Mouse (Mus musculus): ENCODE measurements around the gene Kcnj6. TPM values are rescaled to one million over a fixed set of nuclear protein-coding genes. Genes with fewer than 3 reads are reported as not detected.

The Kcnj6 gene
- polyA plus RNA-seq, 1 experiment from 2014 or later = not detected

GRCm38 (mm10) chr16:94793041-94793440, 204.5 kb downstream of the Kcnj6 start:
- Histone ChIP-seq H3K27me3 (replicated peaks; ENCODE audit: control insufficient read depth, insufficient read depth, low read length) (no peaks in the 10 kb centered on the region), H3K4me1 (ENCODE audit: control insufficient read depth, insufficient read depth, low read length) (no peaks in the 10 kb centered on the region), H3K36me3 (ENCODE audit: control insufficient read depth, insufficient read depth, low read length) (no peaks in the 10 kb centered on the region), H3K9ac (ENCODE audit: low read depth, low read length) (no peak overlapping the region), H3K27ac (replicated peaks; ENCODE audit: low read depth, low read length) (no peak overlapping the region), H3K9me3 (ENCODE audit: control insufficient read depth, low read length) (no peaks in the 10 kb centered on the region), H3K4me3 (ENCODE audit: low read depth, low read length) (no peak overlapping the region), H3K4me2 (ENCODE audit: low read depth, low read length) (no peak overlapping the region)
- DNase-seq (ENCODE audit: low spot score) (no peak), ATAC-seq (ENCODE audit: low read depth) (no peak)
- 69% methylated on average over 7 of the region's 7 CpGs for WGBS

- no peaks in the 10 kb centered on the region for H3K4me1 ChIP-seq (ENCODE audit: control insufficient read depth, insufficient read depth, low read length)
- no peaks in the 10 kb centered on the region for H3K36me3 ChIP-seq (ENCODE audit: control insufficient read depth, insufficient read depth, low read length)
- no peak for ATAC-seq (ENCODE audit: low read depth)
- WGBS = 16% methylated on average over 6 of the region's 6 CpGs
- H3K9ac ChIP-seq (ENCODE audit: low read depth, low read length) = no peak overlapping the region
- H3K27me3 ChIP-seq (replicated peaks; ENCODE audit: control insufficient read depth, insufficient read depth, low read length) = no peaks in the 10 kb centered on the region
- no peak overlapping the region for H3K27ac ChIP-seq (replicated peaks; ENCODE audit: low read depth, low read length)
- no peaks in the 10 kb centered on the region for H3K9me3 ChIP-seq (ENCODE audit: control insufficient read depth, low read length)
- no peak overlapping the region for H3K4me2 ChIP-seq (ENCODE audit: low read depth, low read length)
- no peak for DNase-seq (ENCODE audit: low spot score)
- no peak overlapping the region for H3K4me3 ChIP-seq (ENCODE audit: low read depth, low read length)
Observed at GRCm38 (mm10) chr16:94789958-94790357, 207.5 kb downstream of the Kcnj6 start.

GRCm38 (mm10) chr16:94788716-94789115, 208.8 kb downstream of the Kcnj6 start:
- WGBS = 70% methylated on average over 7 of the region's 7 CpGs
- no peak overlapping the region for H3K9ac ChIP-seq (ENCODE audit: low read depth, low read length)
- H3K27ac ChIP-seq (replicated peaks; ENCODE audit: low read depth, low read length) = no peak overlapping the region
- H3K9me3 ChIP-seq (ENCODE audit: control insufficient read depth, low read length) = no peaks in the 10 kb centered on the region
- no peaks in the 10 kb centered on the region for H3K27me3 ChIP-seq (replicated peaks; ENCODE audit: control insufficient read depth, insufficient read depth, low read length)
- H3K36me3 ChIP-seq (ENCODE audit: control insufficient read depth, insufficient read depth, low read length) = no peaks in the 10 kb centered on the region
- peak; percentile 14 for DNase-seq (ENCODE audit: low spot score)
- no peak for ATAC-seq (ENCODE audit: low read depth)
- H3K4me1 ChIP-seq (ENCODE audit: control insufficient read depth, insufficient read depth, low read length) = no peaks in the 10 kb centered on the region
- no peak overlapping the region for H3K4me3 ChIP-seq (ENCODE audit: low read depth, low read length)
- H3K4me2 ChIP-seq (ENCODE audit: low read depth, low read length) = no peak overlapping the region

- Histone ChIP-seq H3K9me3 (ENCODE audit: control insufficient read depth, low read length) (no peaks in the 10 kb centered on the region), H3K27me3 (replicated peaks; ENCODE audit: control insufficient read depth, insufficient read depth, low read length) (no peaks in the 10 kb centered on the region), H3K9ac (ENCODE audit: low read depth, low read length) (no peak overlapping the region), H3K4me1 (ENCODE audit: control insufficient read depth, insufficient read depth, low read length) (no peaks in the 10 kb centered on the region), H3K36me3 (ENCODE audit: control insufficient read depth, insufficient read depth, low read length) (no peaks in the 10 kb centered on the region), H3K4me3 (ENCODE audit: low read depth, low read length) (no peak overlapping the region), H3K4me2 (ENCODE audit: low read depth, low read length) (no peak overlapping the region), H3K27ac (replicated peaks; ENCODE audit: low read depth, low read length) (no peak overlapping the region)
- ATAC-seq (ENCODE audit: low read depth) = no peak
- DNase-seq (ENCODE audit: low spot score) = peak; percentile 40
- WGBS = 5% methylated on average over 16 of the region's 16 CpGs
Observed at GRCm38 (mm10) chr16:94788165-94788564, 209.3 kb downstream of the Kcnj6 start.

- H3K4me2 ChIP-seq (ENCODE audit: low read depth, low read length) = no peak overlapping the region
- H3K36me3 ChIP-seq (ENCODE audit: control insufficient read depth, insufficient read depth, low read length) = no peaks in the 10 kb centered on the region
- H3K27me3 ChIP-seq (replicated peaks; ENCODE audit: control insufficient read depth, insufficient read depth, low read length) = no peaks in the 10 kb centered on the region
- H3K4me3 ChIP-seq (ENCODE audit: low read depth, low read length) = no peak overlapping the region
- 79% methylated on average over 5 of the region's 5 CpGs for WGBS
- H3K27ac ChIP-seq (replicated peaks; ENCODE audit: low read depth, low read length) = no peak overlapping the region
- no peaks in the 10 kb centered on the region for H3K9me3 ChIP-seq (ENCODE audit: control insufficient read depth, low read length)
- ATAC-seq (ENCODE audit: low read depth) = no peak
- DNase-seq (ENCODE audit: low spot score) = no peak
- H3K9ac ChIP-seq (ENCODE audit: low read depth, low read length) = no peak overlapping the region
- no peaks in the 10 kb centered on the region for H3K4me1 ChIP-seq (ENCODE audit: control insufficient read depth, insufficient read depth, low read length)
Observed at GRCm38 (mm10) chr16:94785873-94786272, 211.6 kb downstream of the Kcnj6 start.

- Histone ChIP-seq H3K27me3 (replicated peaks; ENCODE audit: control insufficient read depth, insufficient read depth, low read length) (no peaks in the 10 kb centered on the region), H3K4me3 (ENCODE audit: low read depth, low read length) (no peak overlapping the region), H3K36me3 (ENCODE audit: control insufficient read depth, insufficient read depth, low read length) (no peaks in the 10 kb centered on the region), H3K4me1 (ENCODE audit: control insufficient read depth, insufficient read depth, low read length) (no peaks in the 10 kb centered on the region), H3K4me2 (ENCODE audit: low read depth, low read length) (no peak overlapping the region), H3K9me3 (ENCODE audit: control insufficient read depth, low read length) (no peaks in the 10 kb centered on the region), H3K9ac (ENCODE audit: low read depth, low read length) (no peak overlapping the region), H3K27ac (replicated peaks; ENCODE audit: low read depth, low read length) (no peak overlapping the region)
- 66% methylated on average over 7 of the region's 7 CpGs for WGBS
- ATAC-seq (ENCODE audit: low read depth) = no peak
- no peak for DNase-seq (ENCODE audit: low spot score)
Observed at GRCm38 (mm10) chr16:94783696-94784095, 213.8 kb downstream of the Kcnj6 start.

- Histone ChIP-seq H3K9ac (ENCODE audit: low read depth, low read length) (no peak overlapping the region), H3K27ac (replicated peaks; ENCODE audit: low read depth, low read length) (no peak overlapping the region), H3K4me1 (ENCODE audit: control insufficient read depth, insufficient read depth, low read length) (no peaks in the 10 kb centered on the region), H3K36me3 (ENCODE audit: control insufficient read depth, insufficient read depth, low read length) (no peaks in the 10 kb centered on the region), H3K4me3 (ENCODE audit: low read depth, low read length) (peak overlapping the region; percentile 3; the same call in 1 of the 2 replicates), H3K9me3 (ENCODE audit: control insufficient read depth, low read length) (no peaks in the 10 kb centered on the region), H3K27me3 (replicated peaks; ENCODE audit: control insufficient read depth, insufficient read depth, low read length) (no peaks in the 10 kb centered on the region), H3K4me2 (ENCODE audit: low read depth, low read length) (peak overlapping the region; percentile 34)
- no peak for ATAC-seq (ENCODE audit: low read depth)
- DNase-seq (ENCODE audit: low spot score) = peak; percentile 56
- WGBS = 62% methylated on average over 24 of the region's 24 CpGs
Observed at GRCm38 (mm10) chr16:94782110-94782946, 215.2 kb downstream of the Kcnj6 start.

GRCm38 (mm10) chr16:94773928-94774327, 223.6 kb downstream of the Kcnj6 start:
- Histone ChIP-seq H3K4me2 (ENCODE audit: low read depth, low read length) (no peak overlapping the region), H3K4me1 (ENCODE audit: control insufficient read depth, insufficient read depth, low read length) (no peaks in the 10 kb centered on the region), H3K9ac (ENCODE audit: low read depth, low read length) (no peak overlapping the region), H3K27me3 (replicated peaks; ENCODE audit: control insufficient read depth, insufficient read depth, low read length) (no peaks in the 10 kb centered on the region), H3K4me3 (ENCODE audit: low read depth, low read length) (no peak overlapping the region), H3K36me3 (ENCODE audit: control insufficient read depth, insufficient read depth, low read length) (no peaks in the 10 kb centered on the region), H3K27ac (replicated peaks; ENCODE audit: low read depth, low read length) (no peak overlapping the region), H3K9me3 (ENCODE audit: control insufficient read depth, low read length) (no peaks in the 10 kb centered on the region)
- WGBS = 74% methylated on average over 5 of the region's 5 CpGs
- DNase-seq (ENCODE audit: low spot score) (no peak), ATAC-seq (ENCODE audit: low read depth) (no peak)

- Histone ChIP-seq H3K9ac (ENCODE audit: low read depth, low read length) (no peak overlapping the region), H3K4me1 (ENCODE audit: control insufficient read depth, insufficient read depth, low read length) (no peaks in the 10 kb centered on the region), H3K9me3 (ENCODE audit: control insufficient read depth, low read length) (peaks cover 6% of the 10 kb centered on the region; the same call in 1 of the 2 replicates), H3K36me3 (ENCODE audit: control insufficient read depth, insufficient read depth, low read length) (no peaks in the 10 kb centered on the region), H3K27ac (replicated peaks; ENCODE audit: low read depth, low read length) (no peak overlapping the region), H3K4me3 (ENCODE audit: low read depth, low read length) (no peak overlapping the region), H3K4me2 (ENCODE audit: low read depth, low read length) (no peak overlapping the region), H3K27me3 (replicated peaks; ENCODE audit: control insufficient read depth, insufficient read depth, low read length) (no peaks in the 10 kb centered on the region)
- DNase-seq (ENCODE audit: low spot score) (no peak), ATAC-seq (ENCODE audit: low read depth) (no peak)
- 73% methylated on average over 6 of the region's 6 CpGs for WGBS
Observed at GRCm38 (mm10) chr16:94767606-94768005, 229.9 kb downstream of the Kcnj6 start.

Data from embryonic facial prominence, embryonic 14.5 days (tissue).